Mouse (Mus musculus) erythroblast, embryonic 14.5 days (primary cell): ENCODE results near the gene 4930467E23Rik.
"Not testable (repeated sequence)": the region's sequence is repeated elsewhere in the genome, so short reads cannot be mapped to it uniquely, and the experiment has no call there.

Experiments
- GATA1 ChIP-seq: IDR thresholded peaks from 2 replicates; pipeline ENCODE4 v1.6.1; 2012; ENCODE audit warnings: low read length, inconsistent platforms, mixed read lengths
- TAL1 ChIP-seq: IDR thresholded peaks from 3 replicates; pipeline ENCODE4 v1.6.1; 2012; ENCODE audit warnings: low read length, inconsistent platforms, mixed read lengths

GRCm38 (mm10) chr8:19781328-19782114 lies 52.1 kb downstream of the 4930467E23Rik start:
- not testable (repeated sequence) for TF ChIP-seq TAL1, GATA1
